Mouse (Mus musculus) CD4-positive, CD25-positive, alpha-beta regulatory T cell, adult 2 months (primary cell): Measurements from ENCODE around the gene Nfix.
A peak's percentile ranks its signal among the peaks of the same experiment; 100 is the strongest.

ENCODE experiments used
- DNase-seq: peaks from one replicate; pipeline ENCODE4 v3.0.0-alpha.2; 2012; ENCODE audit warnings: low read depth, low spot score

Gene Nfix

GRCm38 (mm10) chr8:84799999-84800831 lies at the start of gene Nfix:
TSS of gene Nfix (minus strand) at chr8:84800344.
- DNase-seq, result peak; percentile 71

- peak; percentile 48 for DNase-seq
These were observed 47.7 kb upstream of the Nfix start for GRCm38 (mm10) chr8:84847684-84848435.

- DNase-seq, result peak; percentile 100
These were observed 46.8 kb upstream of the Nfix start, which contains the start of gene Calr for GRCm38 (mm10) chr8:84846722-84847572. TSS of gene Calr (minus strand) at chr8:84846934.

- peak; percentile 68 for DNase-seq
These were observed 46.1 kb upstream of the Nfix start for GRCm38 (mm10) chr8:84846094-84846721.

- DNase-seq, result peak; percentile 34
These were observed 45.4 kb upstream of the Nfix start for GRCm38 (mm10) chr8:84845355-84846093.

- DNase-seq, result peak; percentile 34
These were observed 44.4 kb upstream of the Nfix start for GRCm38 (mm10) chr8:84844397-84845070.

- no peak for DNase-seq
These were observed 41.4 kb upstream of the Nfix start for GRCm38 (mm10) chr8:84841514-84841913.

- peak; percentile 98 for DNase-seq
These were observed 40.3 kb upstream of the Nfix start, which contains the start of gene Rad23a for GRCm38 (mm10) chr8:84840248-84840999. TSS of gene Rad23a (minus strand) at chr8:84840665.

- DNase-seq, result no peak
These were observed 39.7 kb upstream of the Nfix start for GRCm38 (mm10) chr8:84839875-84840247.

- no peak for DNase-seq
These were observed 39.3 kb upstream of the Nfix start for GRCm38 (mm10) chr8:84839411-84839810.

GRCm38 (mm10) chr8:84838513-84838912 lies 38.4 kb upstream of the Nfix start:
- no peak for DNase-seq

GRCm38 (mm10) chr8:84837912-84838470 lies 37.8 kb upstream of the Nfix start:
- DNase-seq, result no peak

GRCm38 (mm10) chr8:84837149-84837911 lies 37.2 kb upstream of the Nfix start:
- no peak for DNase-seq

- DNase-seq, result no peak
These were observed 35.0 kb upstream of the Nfix start for GRCm38 (mm10) chr8:84834866-84835855.

GRCm38 (mm10) chr8:84834002-84834865 lies 34.1 kb upstream of the Nfix start:
- DNase-seq, result no peak
